Mouse (Mus musculus): Measurements from ENCODE around the gene Cfi. TPM values are rescaled to one million over a fixed set of nuclear protein-coding genes. Genes with fewer than 3 reads are reported as not detected.

The Cfi gene
- polyA plus RNA-seq, 1 experiment from 2014 or later, result 0.53 TPM

GRCm38 (mm10) chr3:129879131-129879757, 43.6 kb downstream of the Cfi start:
- no peaks in the 10 kb centered on the region for H3K36me3 ChIP-seq
- no peaks in the 10 kb centered on the region; the same call in 1 of the 2 replicates for H3K27me3 ChIP-seq
- ATAC-seq (ENCODE audit: low read depth), result peak; percentile 70
- WGBS, result under 1% methylated on average over 20 of the region's 25 CpGs
- peaks cover 12% of the 10 kb centered on the region for H3K4me1 ChIP-seq (replicated peaks)
- H3K4me3 ChIP-seq, result peak overlapping the region; percentile 62
- peak overlapping the region; percentile 85 for H3K9ac ChIP-seq
- peak overlapping the region; percentile 88 for H3K27ac ChIP-seq (replicated peaks)
- peak overlapping the region; percentile 88 for H3K4me2 ChIP-seq
- H3K9me3 ChIP-seq, result no peaks in the 10 kb centered on the region

GRCm38 (mm10) chr3:129879913-129880312, 44.2 kb downstream of the Cfi start:
- H3K9me3 ChIP-seq, result no peaks in the 10 kb centered on the region
- H3K9ac ChIP-seq, result no peak overlapping the region
- no peak for ATAC-seq (ENCODE audit: low read depth)
- peaks cover 12% of the 10 kb centered on the region for H3K4me1 ChIP-seq (replicated peaks)
- 71% methylated on average over 2 of the region's 2 CpGs for WGBS
- H3K36me3 ChIP-seq, result no peaks in the 10 kb centered on the region
- peak overlapping the region; percentile 62; the same call in 1 of the 2 replicates for H3K4me3 ChIP-seq
- peak overlapping the region; percentile 88 for H3K4me2 ChIP-seq
- no peaks in the 10 kb centered on the region; the same call in 1 of the 2 replicates for H3K27me3 ChIP-seq
- no peak overlapping the region for H3K27ac ChIP-seq (replicated peaks)

DNA sequence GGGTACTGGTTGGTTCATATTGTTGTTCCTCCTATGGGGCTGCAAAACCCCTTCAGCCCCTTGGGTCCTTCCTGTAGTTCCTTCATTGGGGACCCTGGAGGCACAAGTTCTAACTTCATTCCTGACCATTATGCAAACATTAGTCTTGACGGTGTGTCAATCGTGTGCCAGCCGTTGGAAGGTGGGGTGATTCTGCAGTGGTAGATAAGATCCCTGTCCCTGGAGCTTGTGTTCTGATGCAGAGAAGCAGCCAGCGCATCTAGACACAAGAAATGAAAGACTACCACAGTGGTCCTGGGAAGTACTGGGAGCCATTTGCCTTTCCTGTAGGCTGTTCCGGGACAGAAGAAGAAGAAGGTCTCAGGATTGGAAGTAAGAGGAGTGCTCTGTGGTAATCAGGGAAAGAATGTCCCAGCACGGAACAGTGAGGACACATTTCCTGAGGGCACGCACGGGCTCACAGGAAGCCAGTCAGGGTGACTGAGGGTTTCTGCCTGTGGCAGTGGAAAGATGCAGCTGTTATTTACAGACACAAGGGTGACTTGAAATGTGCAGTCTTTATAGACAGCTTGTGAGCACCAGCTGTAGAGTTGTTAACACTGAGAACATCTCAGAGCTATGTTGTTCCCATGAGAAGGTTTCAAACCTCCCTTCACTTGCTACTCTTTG, 45.4 kb downstream of the Cfi start:
- no peak overlapping the region for H3K4me3 ChIP-seq
- H3K36me3 ChIP-seq, result no peaks in the 10 kb centered on the region
- no peaks in the 10 kb centered on the region for H3K9me3 ChIP-seq
- H3K4me2 ChIP-seq, result no peak overlapping the region
- 86% methylated on average over 8 of the region's 8 CpGs for WGBS
- no peaks in the 10 kb centered on the region for H3K27me3 ChIP-seq
- H3K4me1 ChIP-seq (replicated peaks), result peaks cover 12% of the 10 kb centered on the region
- H3K9ac ChIP-seq, result no peak overlapping the region
- H3K27ac ChIP-seq (replicated peaks), result no peak overlapping the region
- ATAC-seq (ENCODE audit: low read depth), result no peak

DNA sequence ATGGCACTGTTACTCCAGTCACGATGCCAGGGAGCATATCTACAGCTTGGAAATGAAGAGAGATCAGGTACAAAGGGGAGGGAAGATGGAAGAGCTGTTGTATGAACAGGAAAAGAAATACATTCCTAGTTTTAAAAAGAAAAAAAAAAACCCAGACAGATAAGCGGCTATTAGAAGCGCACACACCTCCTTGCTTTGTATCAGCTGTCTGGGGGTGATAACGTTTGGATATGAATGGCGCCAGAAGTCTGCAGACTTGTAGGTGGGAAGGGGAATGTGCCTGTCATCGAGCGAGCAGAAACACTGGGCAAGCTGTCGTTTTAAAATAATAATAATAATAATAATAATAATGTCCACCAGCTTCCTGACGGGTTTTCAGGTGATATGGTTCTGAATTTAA, 49.9 kb downstream of the Cfi start:
- Histone ChIP-seq H3K27me3 (no peaks in the 10 kb centered on the region), H3K36me3 (peaks cover 6% of the 10 kb centered on the region), H3K9ac (no peak overlapping the region), H3K9me3 (no peaks in the 10 kb centered on the region), H3K4me3 (no peak overlapping the region), H3K4me1 (replicated peaks) (no peaks in the 10 kb centered on the region), H3K27ac (replicated peaks) (no peak overlapping the region), H3K4me2 (no peak overlapping the region)
- no peak for ATAC-seq (ENCODE audit: low read depth)
- WGBS, result 88% methylated on average over 9 of the region's 9 CpGs

GRCm38 (mm10) chr3:129886430-129886829, 50.7 kb downstream of the Cfi start:
- no peak overlapping the region for H3K4me2 ChIP-seq
- no peaks in the 10 kb centered on the region for H3K9me3 ChIP-seq
- 88% methylated on average over 5 of the region's 5 CpGs for WGBS
- H3K9ac ChIP-seq, result no peak overlapping the region
- no peaks in the 10 kb centered on the region for H3K4me1 ChIP-seq (replicated peaks)
- peaks cover 14% of the 10 kb centered on the region for H3K36me3 ChIP-seq
- no peaks in the 10 kb centered on the region for H3K27me3 ChIP-seq
- no peak overlapping the region for H3K4me3 ChIP-seq
- H3K27ac ChIP-seq (replicated peaks), result no peak overlapping the region
- ATAC-seq (ENCODE audit: low read depth), result no peak

DNA sequence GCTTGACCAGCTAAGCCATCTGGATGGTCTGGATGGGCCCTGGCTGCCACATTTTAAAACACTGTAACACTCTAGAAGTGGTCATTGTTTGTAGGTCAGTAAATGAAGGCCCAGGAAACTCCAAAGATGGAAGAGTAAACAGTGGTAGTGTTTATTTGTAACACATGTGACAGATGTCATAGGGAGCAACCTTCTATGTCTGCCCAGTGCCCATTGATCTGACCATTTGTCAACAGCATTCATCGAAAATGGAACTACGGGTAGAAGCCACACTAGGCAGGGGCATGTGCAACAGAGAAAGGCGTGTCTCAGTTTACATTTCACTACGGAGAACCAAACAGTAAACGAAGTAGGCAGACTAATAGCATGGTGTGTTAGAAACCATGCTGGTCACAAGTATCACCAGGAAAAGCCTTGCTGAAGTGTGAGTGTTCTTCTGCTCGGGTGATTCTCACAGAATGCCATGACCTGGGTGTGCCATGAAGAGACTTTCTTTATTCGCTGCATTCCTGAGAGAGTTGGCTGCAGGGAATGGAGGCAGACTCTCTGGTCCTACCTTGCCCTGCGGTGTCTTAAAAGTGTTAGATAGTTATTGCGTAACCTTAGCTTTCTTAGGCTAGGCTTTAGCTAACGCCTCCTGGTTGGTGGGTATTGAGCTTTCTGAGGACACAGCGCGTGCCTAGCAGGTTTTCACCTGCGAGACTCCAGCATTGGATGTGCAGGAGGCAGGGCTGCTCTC, 52.3 kb downstream of the Cfi start:
- ATAC-seq (ENCODE audit: low read depth), result no peak
- H3K9me3 ChIP-seq, result no peaks in the 10 kb centered on the region
- no peaks in the 10 kb centered on the region for H3K4me1 ChIP-seq (replicated peaks)
- peaks cover 22% of the 10 kb centered on the region for H3K36me3 ChIP-seq
- no peak overlapping the region for H3K4me3 ChIP-seq
- no peak overlapping the region for H3K4me2 ChIP-seq
- H3K27me3 ChIP-seq, result no peaks in the 10 kb centered on the region
- no peak overlapping the region for H3K9ac ChIP-seq
- H3K27ac ChIP-seq (replicated peaks), result no peak overlapping the region
- 89% methylated on average over 13 of the region's 13 CpGs for WGBS

- Histone ChIP-seq H3K4me2 (no peak overlapping the region), H3K4me3 (no peak overlapping the region), H3K9ac (no peak overlapping the region), H3K27me3 (no peaks in the 10 kb centered on the region), H3K4me1 (replicated peaks) (no peaks in the 10 kb centered on the region), H3K9me3 (no peaks in the 10 kb centered on the region), H3K27ac (replicated peaks) (no peak overlapping the region), H3K36me3 (peaks cover 32% of the 10 kb centered on the region)
- WGBS, result 91% methylated on average over 5 of the region's 5 CpGs
- no peak for ATAC-seq (ENCODE audit: low read depth)
Observed at GRCm38 (mm10) chr3:129892003-129892402, 56.3 kb downstream of the Cfi start.

DNA sequence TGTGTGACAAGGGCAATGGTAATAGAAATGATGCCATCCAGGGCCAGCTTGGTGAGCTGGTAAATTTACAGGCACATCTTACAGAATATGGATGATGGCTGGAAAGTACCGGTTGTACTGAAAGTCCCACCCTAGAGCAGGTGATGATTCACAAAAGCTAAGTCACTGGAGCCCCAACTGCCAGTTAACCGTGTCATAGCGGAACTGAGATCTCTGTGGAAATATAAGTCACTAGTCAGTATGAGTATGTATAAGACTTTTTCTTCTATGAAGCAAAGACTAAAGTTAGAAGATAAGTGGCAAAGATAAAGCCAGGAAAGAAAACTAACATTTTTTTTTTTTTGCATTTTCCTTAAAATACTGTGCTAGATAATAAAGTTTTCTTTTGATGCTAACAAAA, 57.5 kb downstream of the Cfi start:
- H3K9ac ChIP-seq, result no peak overlapping the region
- 96% methylated on average over 3 of the region's 3 CpGs for WGBS
- H3K4me2 ChIP-seq, result no peak overlapping the region
- H3K4me3 ChIP-seq, result no peak overlapping the region
- ATAC-seq (ENCODE audit: low read depth), result no peak
- no peaks in the 10 kb centered on the region for H3K4me1 ChIP-seq (replicated peaks)
- peaks cover 32% of the 10 kb centered on the region for H3K36me3 ChIP-seq
- H3K9me3 ChIP-seq, result no peaks in the 10 kb centered on the region
- H3K27me3 ChIP-seq, result no peaks in the 10 kb centered on the region
- H3K27ac ChIP-seq (replicated peaks), result no peak overlapping the region

DNA sequence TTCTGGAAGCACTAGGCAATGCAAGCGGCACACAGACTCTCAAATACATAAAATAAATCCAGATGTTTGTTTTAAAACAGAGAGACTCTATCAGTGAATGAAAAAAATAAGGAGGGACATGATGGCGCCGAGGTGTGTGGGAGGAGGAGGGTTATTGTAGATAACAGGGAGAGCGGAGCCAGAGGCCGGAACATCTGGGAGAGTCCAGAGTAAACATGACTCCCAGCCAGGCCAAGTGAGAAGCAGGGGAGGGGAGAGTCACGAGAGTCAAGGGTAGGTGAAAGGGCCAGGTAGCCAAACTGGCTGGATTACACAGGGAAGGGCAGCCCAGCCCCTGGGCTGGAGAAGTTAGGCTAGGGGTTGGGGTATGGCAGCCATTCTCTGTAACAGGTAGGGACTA, 60.9 kb downstream of the Cfi start:
- Histone ChIP-seq H3K4me1 (replicated peaks) (peaks cover 3% of the 10 kb centered on the region), H3K27me3 (no peaks in the 10 kb centered on the region), H3K27ac (replicated peaks) (no peak overlapping the region), H3K4me3 (no peak overlapping the region), H3K36me3 (peaks cover 18% of the 10 kb centered on the region), H3K4me2 (no peak overlapping the region), H3K9ac (no peak overlapping the region), H3K9me3 (no peaks in the 10 kb centered on the region)
- WGBS, result 82% methylated on average over 6 of the region's 6 CpGs
- no peak for ATAC-seq (ENCODE audit: low read depth)

DNA sequence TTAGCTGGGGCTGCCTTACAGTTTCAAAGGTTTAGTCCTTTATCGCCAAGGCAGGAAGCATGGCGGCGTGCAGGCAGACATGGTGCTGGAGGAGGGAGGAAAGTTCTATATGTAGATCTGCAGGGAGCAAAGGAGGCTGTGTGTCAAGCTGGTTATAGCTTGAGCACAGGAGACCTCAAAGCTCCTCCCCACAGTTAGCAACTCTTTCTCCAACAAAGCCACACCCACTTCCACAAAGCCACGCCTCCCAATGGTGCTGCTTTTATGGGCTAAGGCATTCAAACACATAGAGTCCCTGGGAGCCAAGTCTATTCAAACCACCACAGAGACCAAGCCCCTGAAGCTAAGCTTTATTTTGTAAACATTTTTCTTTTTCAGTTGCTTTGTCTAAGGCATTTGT, 63.2 kb downstream of the Cfi start:
- no peak overlapping the region for H3K4me2 ChIP-seq
- peaks cover 15% of the 10 kb centered on the region for H3K4me1 ChIP-seq (replicated peaks)
- H3K4me3 ChIP-seq, result no peak overlapping the region
- no peaks in the 10 kb centered on the region for H3K9me3 ChIP-seq
- peaks cover 5% of the 10 kb centered on the region; the same call in 1 of the 2 replicates for H3K36me3 ChIP-seq
- no peak overlapping the region for H3K9ac ChIP-seq
- 62% methylated on average over 4 of the region's 4 CpGs for whole genome bisulfite sequencing
- no peak overlapping the region for H3K27ac ChIP-seq (replicated peaks)
- ATAC-seq (ENCODE audit: low read depth), result no peak
- no peaks in the 10 kb centered on the region for H3K27me3 ChIP-seq

- Histone ChIP-seq H3K9ac (peak within 1 kb of the TSS; percentile 71), H3K4me2 (peak within 1 kb of the TSS; percentile 63), H3K4me3 (peak within 1 kb of the TSS; percentile 59), H3K36me3 (0 out of 2 replicates have a peak, but pooled peaks cover 4% of the 10 kb centered on the region), H3K27me3 (no peaks in the 10 kb centered on the region), H3K4me1 (replicated peaks) (peaks cover 15% of the 10 kb centered on the region), H3K9me3 (no peaks in the 10 kb centered on the region), H3K27ac (replicated peaks) (peak within 1 kb of the TSS; percentile 3; the same call in 1 of the 2 replicates)
- WGBS, result under 1% methylated on average over 34 of the region's 34 CpGs
- ATAC-seq (ENCODE audit: low read depth), result peak; percentile 96
Observed at GRCm38 (mm10) chr3:129901271-129901809, 65.7 kb downstream of the Cfi start, which contains the start of gene Casp6. Gene Casp6 (plus strand): TSS chr3:129901425.

DNA sequence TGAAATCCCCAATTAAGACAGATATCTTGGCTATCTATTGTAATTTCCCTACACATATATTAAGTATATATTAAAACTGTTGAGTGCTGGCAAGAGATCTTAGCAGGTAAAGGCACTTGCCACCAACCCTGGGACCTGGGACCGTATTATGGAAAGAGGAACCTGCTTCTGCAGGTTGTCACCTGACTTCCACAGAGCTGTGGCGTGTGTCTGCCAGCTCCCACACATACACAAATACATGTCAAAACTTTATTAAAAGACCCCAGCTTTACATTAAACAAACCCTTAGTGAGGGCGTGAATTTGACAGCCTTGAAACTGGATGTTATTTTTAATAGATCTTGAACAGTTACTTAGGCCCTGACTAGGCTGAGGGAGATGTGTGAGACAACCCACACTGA, 67.7 kb downstream of the Cfi start:
- Histone ChIP-seq H3K4me2 (no peak overlapping the region), H3K27ac (replicated peaks) (no peak overlapping the region), H3K9me3 (no peaks in the 10 kb centered on the region), H3K4me3 (no peak overlapping the region), H3K9ac (no peak overlapping the region), H3K36me3 (0 out of 2 replicates have a peak, but pooled peaks cover 4% of the 10 kb centered on the region), H3K4me1 (replicated peaks) (peaks cover 15% of the 10 kb centered on the region), H3K27me3 (no peaks in the 10 kb centered on the region)
- WGBS, result 96% methylated on average over 3 of the region's 3 CpGs
- ATAC-seq (ENCODE audit: low read depth), result no peak
